Mouse (Mus musculus): ENCODE results near the gene Arhgap27.

DNA sequence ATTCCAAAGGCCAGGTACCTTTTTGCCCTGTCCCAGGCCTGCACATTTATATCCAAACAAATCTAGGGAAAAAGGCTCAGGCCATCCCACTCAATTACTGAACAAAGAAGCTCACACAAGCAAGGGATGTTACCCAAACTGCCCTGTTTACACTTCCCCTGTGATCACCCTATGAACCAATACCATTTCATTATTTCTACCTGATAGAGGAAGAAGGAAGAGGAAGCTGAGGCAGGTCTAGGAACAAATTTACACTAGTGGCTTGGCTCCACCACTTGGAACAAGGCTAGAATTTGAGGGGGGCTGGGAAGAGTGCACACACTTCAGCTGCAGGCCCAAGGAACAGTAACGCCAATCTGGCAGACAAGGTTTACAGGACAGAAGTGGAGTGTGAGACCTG is 42.3 kb upstream of the Arhgap27 start:
- no peak for TF ChIP-seq CTCF (IDR thresholded peaks at IDR 0.05; ENCODE audit: borderline replicate concordance, insufficient read depth, low read depth, low read length)
- TF ChIP-seq POLR2A (IDR thresholded peaks at IDR 0.05; ENCODE audit: borderline replicate concordance, insufficient read depth, low read length) = no peak

All from cerebellum, adult 2 months (tissue).